Mouse (Mus musculus) C2C12 (cell line): Measurements from ENCODE around the gene Ugt1a9. TPM values are rescaled to one million over a fixed set of nuclear protein-coding genes. Genes with fewer than 3 reads are reported as not detected.

ENCODE experiments used
- H3K27me3 ChIP-seq: one replicate; pipeline ENCODE4 v1.6.1; 2011; ENCODE audit not compliant: control insufficient read depth, insufficient read depth, insufficient read length
- H3K36me3 ChIP-seq: one replicate; pipeline ENCODE4 v1.6.1; 2011; ENCODE audit not compliant: control insufficient read depth, insufficient read depth
- H3K4me3 ChIP-seq: one replicate; pipeline ENCODE4 v1.5.1; 2011; ENCODE audit warnings: mild to moderate bottlenecking, control low read depth; ENCODE audit not compliant: poor library complexity, insufficient read depth, severe bottlenecking
- H3K79me2 ChIP-seq: one replicate; pipeline ENCODE4 v1.6.1; 2011; ENCODE audit not compliant: control insufficient read depth, insufficient read depth
- H3K79me3 ChIP-seq: one replicate; pipeline ENCODE4 v1.6.1; 2011; ENCODE audit warnings: low read depth, control low read depth
- H3ac ChIP-seq: one replicate; pipeline ENCODE3; 2011; ENCODE audit warnings: low read depth; ENCODE audit not compliant: control insufficient read depth, insufficient read length
- CEBPB ChIP-seq: IDR thresholded peaks from one replicate; pipeline ENCODE4 v1.6.1; 2011; ENCODE audit warnings: low read depth, mild to moderate bottlenecking, control low read depth, moderate library complexity
- CTCF ChIP-seq: IDR thresholded peaks from one replicate; pipeline ENCODE4 v1.5.1; 2011; ENCODE audit not compliant: control insufficient read depth, insufficient read depth, insufficient read length
- FOSL1 ChIP-seq: IDR thresholded peaks from one replicate; pipeline ENCODE4 v1.8.0; 2011; ENCODE audit warnings: mild to moderate bottlenecking, low read length; ENCODE audit not compliant: poor library complexity, insufficient read depth, severe bottlenecking
- MAX ChIP-seq: IDR thresholded peaks from one replicate; pipeline ENCODE4 v1.6.1; 2011; ENCODE audit warnings: mild to moderate bottlenecking, control low read depth
- MYOD1 ChIP-seq: IDR thresholded peaks from one replicate; pipeline ENCODE4 v1.6.1; 2011; ENCODE audit warnings: low read depth; ENCODE audit not compliant: control insufficient read depth, insufficient read length
- MYOG ChIP-seq: IDR thresholded peaks from one replicate; pipeline ENCODE4 v1.6.1; 2011; ENCODE audit not compliant: control insufficient read depth, insufficient read length; ENCODE audit errors: extremely low read depth
- USF1 ChIP-seq: IDR thresholded peaks from one replicate; pipeline ENCODE4 v1.6.1; 2011; ENCODE audit warnings: low read depth, mild to moderate bottlenecking, control low read depth, moderate library complexity
- polyA plus RNA-seq: library from polyadenylated mRNA; unstranded; fragments of >200 nt; fragmentation: generic; extraction: Trizol; gene quantifications from one replicate; pipeline ENCODE4 v1.2.1, GENCODE M21; 2012; ENCODE audit warnings: missing spikeins

Gene Ugt1a9
- polyA plus RNA-seq, 1 experiment = not detected

DNA sequence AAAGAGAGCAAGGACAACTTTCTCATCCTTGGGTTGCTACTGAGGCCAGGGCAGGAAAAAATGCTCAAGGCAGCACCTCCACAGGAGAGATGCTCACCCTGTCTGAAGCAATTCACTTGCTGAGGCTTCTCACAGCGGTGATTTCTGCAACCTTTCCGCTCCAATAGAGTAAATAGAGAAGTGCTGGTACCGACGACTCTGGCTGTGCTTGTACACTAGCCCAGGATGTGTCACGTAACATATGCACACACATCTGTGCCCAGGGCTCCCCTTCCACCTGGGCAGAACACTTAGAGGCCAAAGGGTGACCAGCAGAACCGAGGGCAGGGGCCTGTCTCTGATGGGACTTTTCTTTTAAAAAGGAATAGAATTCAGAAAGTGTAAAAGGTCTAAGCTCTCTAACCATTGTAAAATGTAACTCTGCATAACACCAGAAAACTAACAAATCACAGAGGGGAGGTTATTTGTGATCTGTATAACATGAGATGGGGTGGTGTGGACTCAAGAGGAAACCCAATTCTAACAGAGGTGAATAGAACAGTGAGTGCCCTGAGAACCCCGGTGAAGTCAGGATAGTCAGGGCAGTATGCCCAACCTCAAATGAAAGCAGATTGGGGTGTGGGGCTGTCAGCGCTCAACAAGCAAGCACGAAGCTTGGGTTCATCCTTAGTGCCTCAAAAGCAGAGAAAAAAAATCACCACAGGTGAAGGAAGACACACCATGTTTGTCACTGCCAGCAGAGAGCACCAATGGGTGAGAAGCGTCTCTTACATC, 190.2 kb downstream of the Ugt1a9 start:
- Histone ChIP-seq H3K79me3 (peaks cover 2% of the 10 kb centered on the region), H3K79me2 (peaks cover 38% of the 10 kb centered on the region), H3K4me3 (no peak overlapping the region), H3K36me3 (peaks cover 48% of the 10 kb centered on the region), H3K27me3 (no peaks in the 10 kb centered on the region), H3ac (no peak overlapping the region)
- TF ChIP-seq USF1 = no peak
- TF ChIP-seq CEBPB = no peak
- TF ChIP-seq FOSL1 = no peak
- no peak for TF ChIP-seq MYOD1
- no peak for TF ChIP-seq MYOG
- no peak for TF ChIP-seq CTCF
- TF ChIP-seq MAX = no peak

- Histone ChIP-seq H3ac (no peak overlapping the region), H3K79me2 (peaks cover 47% of the 10 kb centered on the region), H3K4me3 (no peak overlapping the region), H3K36me3 (peaks cover 57% of the 10 kb centered on the region), H3K79me3 (peaks cover 9% of the 10 kb centered on the region), H3K27me3 (no peaks in the 10 kb centered on the region)
- TF ChIP-seq FOSL1 (no peak), MAX (no peak), USF1 (no peak), CEBPB (no peak), MYOG (no peak), CTCF (no peak), MYOD1 (no peak)
Observed at GRCm38 (mm10) chr1:88261706-88262105, 191.1 kb downstream of the Ugt1a9 start.

DNA sequence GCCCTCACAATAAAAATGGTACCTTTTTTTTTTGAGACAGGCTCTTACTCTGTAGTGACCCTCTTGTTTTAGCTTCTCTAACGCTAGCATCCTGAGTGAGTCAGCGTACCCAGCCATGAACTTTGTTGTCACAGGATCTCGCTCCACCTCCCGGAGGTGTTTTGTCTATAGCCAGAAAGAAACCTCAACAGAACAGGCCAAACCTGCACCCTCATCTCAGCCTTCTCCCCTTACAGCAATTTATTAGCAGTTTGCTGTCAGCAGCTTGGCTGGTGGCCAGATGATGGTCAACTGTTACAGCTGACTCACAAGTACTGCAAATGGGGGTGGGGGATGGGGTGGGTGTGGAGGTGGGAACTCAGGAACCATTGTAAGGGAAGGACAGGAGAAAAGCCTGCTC, 191.7 kb downstream of the Ugt1a9 start:
- peaks cover 52% of the 10 kb centered on the region for H3K79me2 ChIP-seq
- peaks cover 63% of the 10 kb centered on the region for H3K36me3 ChIP-seq
- H3ac ChIP-seq = no peak overlapping the region
- no peaks in the 10 kb centered on the region for H3K27me3 ChIP-seq
- no peak for TF ChIP-seq USF1
- TF ChIP-seq FOSL1 = no peak
- TF ChIP-seq MYOG = no peak
- TF ChIP-seq MAX = no peak
- TF ChIP-seq MYOD1 = no peak
- no peak for TF ChIP-seq CEBPB
- peaks cover 9% of the 10 kb centered on the region for H3K79me3 ChIP-seq
- no peak overlapping the region for H3K4me3 ChIP-seq

- Histone ChIP-seq H3K36me3 (peaks cover 70% of the 10 kb centered on the region), H3ac (no peak overlapping the region), H3K79me2 (peaks cover 59% of the 10 kb centered on the region), H3K27me3 (no peaks in the 10 kb centered on the region), H3K4me3 (no peak overlapping the region), H3K79me3 (peaks cover 9% of the 10 kb centered on the region)
- TF ChIP-seq MYOD1 (no peak), FOSL1 (no peak), MAX (no peak), MYOG (no peak), CTCF (no peak), CEBPB (no peak), USF1 (no peak)
Observed at GRCm38 (mm10) chr1:88262961-88263360, 192.4 kb downstream of the Ugt1a9 start.

- Histone ChIP-seq H3K27me3 (no peaks in the 10 kb centered on the region), H3K79me3 (peaks cover 9% of the 10 kb centered on the region), H3ac (no peak overlapping the region), H3K79me2 (peaks cover 62% of the 10 kb centered on the region), H3K36me3 (peaks cover 78% of the 10 kb centered on the region), H3K4me3 (no peak overlapping the region)
- TF ChIP-seq MAX (no peak), CEBPB (no peak), MYOD1 (no peak), CTCF (no peak), FOSL1 (no peak), USF1 (no peak), MYOG (no peak)
Observed at GRCm38 (mm10) chr1:88263778-88264177, 193.2 kb downstream of the Ugt1a9 start.
